Mouse (Mus musculus): ENCODE results near the gene Ccdc33. TPM values are rescaled to one million over a fixed set of nuclear protein-coding genes. Genes with fewer than 3 reads are reported as not detected.

Ccdc33 gene
- total and polyA plus RNA-seq, 3 experiments = 0.21 to 1.0 TPM; not detected in 1

- no peak overlapping the region for H3K9ac ChIP-seq (ENCODE audit: insufficient read depth, low read depth)
- H3K27me3 ChIP-seq (replicated peaks) = no peaks in the 10 kb centered on the region
- no peak overlapping the region for H3K4me2 ChIP-seq (ENCODE audit: insufficient read depth, low read depth, poor library complexity, severe bottlenecking)
- DNase-seq (ENCODE audit: extremely low read depth) = no peak
- H3K9me3 ChIP-seq (replicated peaks; ENCODE audit: low read length) = no peaks in the 10 kb centered on the region
- H3K4me1 ChIP-seq (ENCODE audit: control insufficient read depth in 1 of 2, insufficient read depth in 2 of 2) = peaks cover 29 to 62% of the 10 kb centered on the region in 2 experiments
- H3K79me2 ChIP-seq (replicated peaks; ENCODE audit: control insufficient read depth, extremely low read depth, insufficient read depth, poor library complexity, severe bottlenecking) = no peaks in the 10 kb centered on the region
- H3K27ac ChIP-seq (ENCODE audit: insufficient read depth, low read depth) = no peak overlapping the region
- dilution Hi-C loops (cut with MboI; ENCODE audit: extremely low pct_ligation_motif_present, extremely low pct_unique_long_range_greater_than_20kb, low sequenced_read_pairs) (no loop called here), in situ Hi-C loops (cut with MboI; ENCODE audit: low pct_ligation_motif_present, low pct_unique_long_range_greater_than_20kb, low sequenced_read_pairs) (no loop called here)
- H3K4me3 ChIP-seq (replicated peaks in 1 of 3; ENCODE audit: low read depth in 2 of 3, low read length in 2 of 3, poor library complexity in 1 of 3) = no peak overlapping the region
- no peak for TF ChIP-seq HCFC1 (IDR thresholded peaks at IDR 0.05; ENCODE audit: low read depth, low read length)
- TF ChIP-seq EP300 (IDR thresholded peaks at IDR 0.05; ENCODE audit: low read length) = no peak
- TF ChIP-seq KAT2A (IDR thresholded peaks at IDR 0.05; ENCODE audit: insufficient replicate concordance, low read length) = no peak
- no peak for TF ChIP-seq NRF1 (IDR thresholded peaks at IDR 0.05; ENCODE audit: low read depth, low read length)
- no peak for TF ChIP-seq CHD2 (IDR thresholded peaks at IDR 0.05; ENCODE audit: low read length)
- no peak for TF ChIP-seq USF1 (IDR thresholded peaks at IDR 0.05; ENCODE audit: low read depth, low read length)
- TF ChIP-seq MYC (IDR thresholded peaks at IDR 0.05; ENCODE audit: low read depth, low read length) = no peak
- no peak for TF ChIP-seq BHLHE40 (IDR thresholded peaks at IDR 0.05; ENCODE audit: low read depth, low read length)
- TF ChIP-seq MXI1 (IDR thresholded peaks at IDR 0.05; ENCODE audit: low read depth, low read length) = no peak
- no peak for TF ChIP-seq POLR2A (IDR thresholded peaks at IDR 0.05; ENCODE audit: low read depth, low read length)
- no peak for TF ChIP-seq CHD1 (IDR thresholded peaks at IDR 0.05; ENCODE audit: low read depth, low read length)
- TF ChIP-seq PAX5 (IDR thresholded peaks at IDR 0.05; ENCODE audit: low read length) = no peak
- H3K36me3 ChIP-seq (replicated peaks in 1 of 2; ENCODE audit: control insufficient read depth in 1 of 2, insufficient read depth in 1 of 2, low read length in 1 of 2) = no peaks in the 10 kb centered on the region
These were observed 106.1 kb downstream of the Ccdc33 start for GRCm38 (mm10) chr9:58012486-58012885.

DNA sequence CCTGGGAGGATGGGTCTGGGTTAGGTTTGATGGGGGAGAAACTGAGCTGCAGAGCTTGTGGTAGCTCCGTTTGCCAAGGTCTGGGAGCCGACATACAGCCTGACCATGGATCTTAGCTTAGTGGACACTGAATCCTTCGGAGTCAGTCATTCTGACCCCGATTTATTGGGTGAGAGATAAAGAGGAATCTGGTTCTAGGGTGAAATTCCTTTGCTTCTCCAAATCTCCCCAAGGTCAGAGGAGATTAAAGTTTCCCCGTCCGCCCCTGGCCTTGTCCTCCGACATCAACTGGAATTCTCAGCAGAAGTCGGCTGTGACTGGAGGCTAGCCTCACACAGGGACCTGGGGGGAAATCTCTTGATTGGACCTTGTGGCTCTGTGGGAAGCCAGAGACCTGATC lies 107.1 kb downstream of the Ccdc33 start:
- peaks cover 3 to 4% of the 10 kb centered on the region in 2 experiments for H3K36me3 ChIP-seq (replicated peaks in 1 of 2; ENCODE audit: control insufficient read depth in 1 of 2, insufficient read depth in 1 of 2, low read length in 1 of 2)
- H3K9me3 ChIP-seq (replicated peaks; ENCODE audit: low read length) = no peaks in the 10 kb centered on the region
- H3K4me1 ChIP-seq (ENCODE audit: control insufficient read depth in 1 of 2, insufficient read depth in 2 of 2) = peaks cover 29 to 61% of the 10 kb centered on the region in 2 experiments
- no peak overlapping the region for H3K4me3 ChIP-seq (replicated peaks in 1 of 3; ENCODE audit: low read depth in 2 of 3, low read length in 2 of 3, poor library complexity in 1 of 3)
- no peak overlapping the region for H3K27ac ChIP-seq (ENCODE audit: insufficient read depth, low read depth)
- in situ Hi-C loops (cut with MboI; ENCODE audit: low pct_ligation_motif_present, low pct_unique_long_range_greater_than_20kb, low sequenced_read_pairs) (no loop called here), dilution Hi-C loops (cut with MboI; ENCODE audit: extremely low pct_ligation_motif_present, extremely low pct_unique_long_range_greater_than_20kb, low sequenced_read_pairs) (no loop called here)
- TF ChIP-seq SIN3A (IDR thresholded peaks at IDR 0.05; ENCODE audit: low read length) (no peak), MYC (IDR thresholded peaks at IDR 0.05; ENCODE audit: low read depth, low read length) (no peak), TBP (conservative IDR thresholded peaks at IDR 0.05; ENCODE audit: low read depth, low read length) (no peak), EP300 (IDR thresholded peaks at IDR 0.05; ENCODE audit: low read length) (no peak), IRF4 (IDR thresholded peaks at IDR 0.05; ENCODE audit: low read depth, low read length) (no peak), CTCF (conservative IDR thresholded peaks at IDR 0.05 in 1 of 2, IDR thresholded peaks at IDR 0.05 in 1 of 2; ENCODE audit: low read depth in 2 of 2, low read length in 2 of 2) (no peak), MAZ (IDR thresholded peaks at IDR 0.05; ENCODE audit: low read depth, low read length) (no peak), MXI1 (IDR thresholded peaks at IDR 0.05; ENCODE audit: low read depth, low read length) (no peak), MAFK (IDR thresholded peaks at IDR 0.05; ENCODE audit: insufficient replicate concordance, low read length) (no peak), ZKSCAN1 (IDR thresholded peaks at IDR 0.05; ENCODE audit: borderline replicate concordance, low read depth, low read length) (no peak), UBTF (IDR thresholded peaks at IDR 0.05; ENCODE audit: low read depth, low read length) (no peak), USF2 (conservative IDR thresholded peaks at IDR 0.05; ENCODE audit: low read depth, low read length) (no peak)
- H3K79me2 ChIP-seq (replicated peaks; ENCODE audit: control insufficient read depth, extremely low read depth, insufficient read depth, poor library complexity, severe bottlenecking) = no peaks in the 10 kb centered on the region
- no peak for DNase-seq (ENCODE audit: extremely low read depth)
- H3K27me3 ChIP-seq (replicated peaks) = no peaks in the 10 kb centered on the region
- H3K9ac ChIP-seq (ENCODE audit: insufficient read depth, low read depth) = no peak overlapping the region
- no peak overlapping the region for H3K4me2 ChIP-seq (ENCODE audit: insufficient read depth, low read depth, poor library complexity, severe bottlenecking)

Data from CH12.LX (cell line).